Mouse (Mus musculus) stomach, postnatal 0 days (tissue): ENCODE measurements around the gene Fars2. TPM values are rescaled to one million over a fixed set of nuclear protein-coding genes. Genes with fewer than 3 reads are reported as not detected.

Source experiments
- ATAC-seq: fragments of 200-750 bp; cut with Nextera tagmentation; 2 replicates; pipeline ENCODE4 v1.8.0; 2017; ENCODE audit not compliant: low FRiP score, low TSS enrichment
- DNase-seq: peaks from one replicate; pipeline ENCODE4 v3.0.0-alpha.2; 2016; ENCODE audit warnings: low spot score
- H3K27ac ChIP-seq: fragments of 300-500 bp; sonication (generic); replicated peaks from 2 replicates; pipeline ENCODE4 v1.5.1; 2014; ENCODE audit warnings: mild to moderate bottlenecking, control low read depth
- H3K27me3 ChIP-seq: fragments of 300-500 bp; sonication (generic); 2 replicates; pipeline ENCODE4 v1.6.1; 2014; ENCODE audit warnings: low read length; ENCODE audit not compliant: control insufficient read depth, insufficient read depth
- H3K36me3 ChIP-seq: fragments of 300-500 bp; sonication (generic); 2 replicates; pipeline ENCODE4 v1.6.1; 2014; ENCODE audit warnings: low read length, mixed read lengths; ENCODE audit not compliant: control insufficient read depth, insufficient read depth
- H3K4me1 ChIP-seq: fragments of 300-500 bp; sonication (generic); replicated peaks from 2 replicates; pipeline ENCODE4 v1.6.1; 2014; ENCODE audit warnings: antibody characterized with exemption; ENCODE audit not compliant: control insufficient read depth, insufficient read depth
- H3K4me2 ChIP-seq: fragments of 300-500 bp; sonication (generic); replicated peaks from 2 replicates; pipeline ENCODE4 v1.6.1; 2014; ENCODE audit warnings: low read depth, mild to moderate bottlenecking, control low read depth, moderate library complexity
- H3K4me3 ChIP-seq: fragments of 300-500 bp; sonication (generic); 2 replicates; pipeline ENCODE4 v1.5.1; 2014; ENCODE audit warnings: low read depth, low read length, control low read depth
- H3K9ac ChIP-seq: fragments of 300-500 bp; sonication (generic); 2 replicates; pipeline ENCODE4 v1.6.1; 2014; ENCODE audit warnings: mild to moderate bottlenecking, low read length, control low read depth, mixed read lengths
- H3K9me3 ChIP-seq: fragments of 300-500 bp; sonication (generic); 2 replicates; pipeline ENCODE4 v1.6.1; 2016; ENCODE audit warnings: low read length; ENCODE audit not compliant: control insufficient read depth
- CTCF ChIP-seq: IDR thresholded peaks from 2 replicates; pipeline ENCODE4 v1.5.1; 2016; ENCODE audit warnings: antibody characterized with exemption, low read depth, mild to moderate bottlenecking, moderate library complexity
- EP300 ChIP-seq: optimal IDR thresholded peaks from 2 replicates; pipeline ENCODE3; 2016; ENCODE audit warnings: antibody characterized with exemption
- WGBS: fragments of 180-500 bp; shearing (Covaris S2); extraction: QIAGEN DNeasy Blood & Tissue Kit; methylation state at CpG from one replicate; pipeline ENCODE4 v1.1.7; 2014; 5-methylcytosine and 5-hydroxymethylcytosine counted together
- polyA plus RNA-seq: library from polyadenylated mRNA; unstranded; fragments of >200 nt; fragmentation: Nextera tagmentation; extraction: Ambion mirVana; gene quantifications from 2 replicates; pipeline ENCODE4 v1.2.1, GENCODE M21; 2015

Fars2 gene
- polyA plus RNA-seq, 1 experiment from 2014 or later, result 31.7 TPM

DNA sequence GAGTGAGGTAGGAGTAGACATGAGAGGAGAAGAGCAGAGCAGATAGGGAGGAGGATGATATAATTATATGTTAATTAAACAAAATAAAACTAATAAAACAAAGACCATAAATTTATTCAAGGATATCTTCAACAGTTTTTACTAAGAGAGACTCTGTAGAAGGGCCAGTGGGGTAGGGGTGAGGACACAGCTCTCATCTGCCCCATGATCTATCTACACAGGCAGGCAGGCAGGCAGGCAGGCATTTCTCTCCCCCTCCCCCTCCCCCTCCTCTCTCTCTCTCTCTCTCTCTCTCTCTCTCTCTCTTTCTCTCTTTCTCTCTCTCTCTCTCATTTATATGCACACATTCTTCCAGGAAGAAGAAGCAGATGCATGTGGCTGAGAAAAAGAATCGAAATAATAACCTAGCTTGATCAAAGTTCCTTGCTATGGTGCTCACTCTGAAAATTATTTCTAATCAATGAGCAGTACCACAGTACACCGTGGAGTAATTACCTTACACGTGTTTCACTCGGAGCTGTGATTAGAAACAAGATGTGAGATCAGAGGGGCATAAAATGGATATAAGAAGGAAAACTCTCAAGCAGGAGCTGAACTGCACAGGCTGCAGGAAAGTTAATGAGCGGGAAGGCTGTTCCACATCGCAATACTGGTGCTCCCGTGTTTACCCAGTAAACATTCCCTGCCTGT, 312.4 kb downstream of the Fars2 start:
- H3K36me3 ChIP-seq, result no peaks in the 10 kb centered on the region
- no peak overlapping the region for H3K27ac ChIP-seq
- WGBS, result 63% methylated on average over 7 of the region's 7 CpGs
- TF ChIP-seq CTCF (no peak), EP300 (no peak)
- H3K9ac ChIP-seq, result no peak overlapping the region
- H3K4me3 ChIP-seq, result no peak overlapping the region
- DNase-seq (no peak), ATAC-seq (no peak)
- H3K9me3 ChIP-seq, result no peaks in the 10 kb centered on the region
- no peak overlapping the region for H3K4me2 ChIP-seq
- H3K27me3 ChIP-seq, result no peaks in the 10 kb centered on the region
- no peaks in the 10 kb centered on the region for H3K4me1 ChIP-seq

DNA sequence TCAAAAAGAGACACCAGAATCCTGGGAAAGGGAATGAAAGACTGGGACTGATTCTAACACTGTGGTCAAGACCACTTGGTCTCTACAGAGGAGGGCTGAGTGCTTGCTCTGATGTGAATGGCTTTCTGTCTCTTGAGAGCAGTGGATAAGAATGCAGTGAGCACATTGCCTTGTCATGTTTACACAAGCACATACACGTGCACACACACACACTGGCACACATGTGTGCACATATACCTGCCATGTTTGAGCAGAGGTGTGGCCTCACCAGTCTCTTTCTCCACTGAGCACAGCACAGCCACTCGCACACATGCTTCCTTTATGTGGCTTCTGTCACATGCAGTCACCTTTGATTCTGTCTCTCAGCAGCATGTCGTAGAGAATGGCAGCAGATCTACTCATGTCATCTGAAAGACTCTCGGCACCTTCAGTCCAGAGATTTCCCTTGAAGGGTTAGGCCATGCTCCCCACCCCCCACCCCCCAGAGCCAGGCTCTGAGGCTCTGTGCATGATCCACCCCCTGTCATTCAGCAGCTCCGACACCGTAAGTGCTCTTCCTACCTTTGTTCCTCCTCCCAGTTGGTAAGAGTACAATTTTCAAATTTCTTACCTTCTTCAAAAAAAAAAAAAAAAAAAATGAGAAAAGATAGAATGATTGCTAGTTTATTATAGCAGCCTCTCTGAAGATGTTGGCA, 313.4 kb downstream of the Fars2 start:
- no peak for TF ChIP-seq CTCF
- TF ChIP-seq EP300, result no peak
- no peaks in the 10 kb centered on the region for H3K36me3 ChIP-seq
- no peak for DNase-seq
- no peak overlapping the region for H3K27ac ChIP-seq
- WGBS, result 66% methylated on average over 6 of the region's 6 CpGs
- H3K9ac ChIP-seq, result no peak overlapping the region
- H3K4me3 ChIP-seq, result no peak overlapping the region
- H3K4me2 ChIP-seq, result no peak overlapping the region
- H3K4me1 ChIP-seq, result no peaks in the 10 kb centered on the region
- no peaks in the 10 kb centered on the region for H3K9me3 ChIP-seq
- H3K27me3 ChIP-seq, result no peaks in the 10 kb centered on the region
- no peak for ATAC-seq

DNA sequence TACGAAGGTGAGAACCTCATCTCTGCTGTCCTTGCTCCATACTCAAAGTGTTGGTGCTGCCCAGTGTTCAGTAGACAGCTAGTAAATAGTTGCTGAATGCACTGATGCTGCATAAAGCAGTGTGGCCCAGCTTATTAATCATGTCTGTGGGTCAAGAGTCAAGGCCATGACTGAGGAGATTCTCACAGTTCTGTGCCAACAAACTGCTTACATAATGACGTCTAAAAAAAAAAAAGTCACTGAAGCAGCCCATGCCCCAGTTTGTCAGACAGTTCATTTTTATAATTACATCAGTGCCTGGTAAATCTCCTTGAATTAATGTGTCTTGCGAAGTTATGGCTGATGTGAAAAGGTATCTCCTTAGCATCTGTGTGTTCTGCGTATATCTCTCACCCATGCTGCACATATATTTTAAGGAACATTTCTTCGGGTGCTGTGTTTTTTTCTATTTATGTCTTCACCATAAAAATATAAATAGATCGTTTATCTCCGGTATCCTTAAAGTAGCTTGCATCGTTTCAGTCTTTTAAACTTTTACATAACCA, 314.8 kb downstream of the Fars2 start:
- Histone ChIP-seq H3K9ac (no peak overlapping the region), H3K9me3 (no peaks in the 10 kb centered on the region), H3K36me3 (no peaks in the 10 kb centered on the region), H3K27ac (no peak overlapping the region), H3K4me1 (no peaks in the 10 kb centered on the region), H3K4me2 (no peak overlapping the region), H3K4me3 (no peak overlapping the region), H3K27me3 (no peaks in the 10 kb centered on the region)
- ATAC-seq (no peak), DNase-seq (no peak)
- 70% methylated on average over 8 of the region's 8 CpGs for WGBS
- TF ChIP-seq CTCF (no peak), EP300 (no peak)

DNA sequence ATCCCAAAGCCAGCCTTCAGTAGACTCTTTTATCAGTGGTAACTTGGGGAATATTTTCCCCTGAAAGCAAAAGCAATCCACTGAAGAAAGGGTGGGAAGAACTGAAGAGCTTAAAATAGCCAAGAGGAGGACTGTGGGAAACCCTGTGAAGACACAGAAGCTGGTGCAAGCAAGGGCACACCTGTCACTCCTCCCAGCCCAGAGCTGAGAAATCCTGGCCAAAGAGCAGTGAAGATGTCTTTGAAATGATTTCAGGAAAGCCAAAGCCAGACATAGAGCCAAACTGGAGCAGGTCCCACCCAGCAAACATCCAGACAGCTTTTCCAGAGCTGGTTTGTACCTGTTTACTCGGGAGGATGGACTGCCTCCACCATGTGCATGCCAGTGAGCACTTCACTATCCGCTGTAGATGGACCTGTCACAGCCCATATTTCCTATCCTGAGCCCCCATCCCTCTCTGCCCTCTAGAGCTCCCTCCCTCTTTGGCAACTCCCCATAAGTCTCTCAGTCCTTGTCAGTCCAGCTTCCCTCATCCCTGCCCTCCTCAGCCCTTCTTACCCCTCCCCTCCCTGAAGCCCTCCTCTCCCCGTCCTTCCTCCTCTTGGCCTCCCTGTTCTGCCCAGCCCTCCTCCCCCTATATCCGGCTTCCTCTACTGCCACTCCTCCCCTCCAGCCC, 327.7 kb downstream of the Fars2 start:
- H3K27me3 ChIP-seq, result no peaks in the 10 kb centered on the region
- no peak for TF ChIP-seq CTCF
- TF ChIP-seq EP300, result no peak
- WGBS, result 39% methylated on average over 4 of the region's 4 CpGs

DNA sequence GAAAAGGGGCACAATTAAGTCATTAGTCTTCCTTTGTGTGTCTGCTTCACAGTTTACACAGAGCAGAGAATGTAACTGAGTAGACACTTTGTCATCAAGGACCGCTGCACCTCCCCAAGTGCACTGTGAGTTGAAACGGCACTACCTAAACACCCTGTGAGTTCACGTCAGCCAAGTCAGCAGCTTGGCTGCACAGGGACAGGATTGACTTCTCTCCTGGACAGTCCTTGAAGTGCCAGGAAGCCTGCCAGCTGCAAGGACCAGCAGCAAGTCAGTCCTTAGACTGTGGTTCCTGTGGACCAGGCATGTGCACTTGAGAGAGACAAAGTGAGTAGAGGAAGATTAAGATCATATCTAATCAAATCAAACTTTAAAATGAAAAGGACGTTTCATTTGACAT, 330.7 kb downstream of the Fars2 start:
- no peak overlapping the region for H3K27ac ChIP-seq
- no peak overlapping the region for H3K9ac ChIP-seq
- ATAC-seq, result no peak
- 33% methylated on average over 4 of the region's 4 CpGs for WGBS
- no peaks in the 10 kb centered on the region for H3K36me3 ChIP-seq
- no peaks in the 10 kb centered on the region for H3K4me1 ChIP-seq
- no peak for DNase-seq
- no peak overlapping the region for H3K4me3 ChIP-seq
- no peaks in the 10 kb centered on the region for H3K9me3 ChIP-seq
- TF ChIP-seq CTCF, result no peak
- TF ChIP-seq EP300, result no peak
- H3K4me2 ChIP-seq, result no peak overlapping the region
- no peaks in the 10 kb centered on the region for H3K27me3 ChIP-seq

More for the DNA sequence above, 327.7 kb downstream of the Fars2 start:
- H3K9me3 ChIP-seq, result no peaks in the 10 kb centered on the region
- no peak overlapping the region for H3K4me2 ChIP-seq
- 0 out of 2 replicates have a peak, but pooled peaks have one; percentile 26 for ATAC-seq
- H3K4me3 ChIP-seq, result no peak overlapping the region
- no peaks in the 10 kb centered on the region for H3K36me3 ChIP-seq
- no peak overlapping the region for H3K9ac ChIP-seq
- no peak overlapping the region for H3K27ac ChIP-seq
- H3K4me1 ChIP-seq, result no peaks in the 10 kb centered on the region
- DNase-seq, result no peak
